Mouse (Mus musculus) heart, postnatal 14 days (tissue): ENCODE results near the gene Rnf150. TPM values are rescaled to one million over a fixed set of nuclear protein-coding genes. Genes with fewer than 3 reads are reported as not detected.
"Not testable (repeated sequence)": the region's sequence is repeated elsewhere in the genome, so short reads cannot be mapped to it uniquely, and the experiment has no call there.

Experiments used
- DNase-seq, 2 experiments: peaks; one replicate each; pipeline ENCODE4 v3.0.0; 2021 to 2022
- intact Hi-C: fragments of 180-260 bp; cut with DNase I; formaldehyde crosslinking; loops from one replicate; pipeline ENCODE4 v1.15.1; 2025
- total RNA-seq, 2 experiments: library from RNA; stranded (reverse); gene quantifications; 2 replicates each; pipeline ENCODE4 v1.2.3; 2021

Rnf150 gene
- total RNA-seq, 2 experiments from 2014 or later = 10.6 to 12.9 TPM

GRCm38 (mm10) chr8:83061257-83061656 lies 198.1 kb downstream of the Rnf150 start:
- intact Hi-C loops = no loop called here
- no peak for DNase-seq

- intact Hi-C loops = no loop called here
- DNase-seq = no peak
These were observed 198.7 kb downstream of the Rnf150 start for GRCm38 (mm10) chr8:83061873-83062272.

GRCm38 (mm10) chr8:83062276-83062675 lies 199.1 kb downstream of the Rnf150 start:
- intact Hi-C loops = no loop called here

GRCm38 (mm10) chr8:83064096-83064495 lies 200.9 kb downstream of the Rnf150 start:
- no peak for DNase-seq
- intact Hi-C loops = no loop called here

More at GRCm38 (mm10) chr8:83062276-83062675, 199.1 kb downstream of the Rnf150 start:
- no peak for DNase-seq

GRCm38 (mm10) chr8:83066076-83066475 lies 202.9 kb downstream of the Rnf150 start:
- DNase-seq = no peak
- intact Hi-C loops = no loop called here

GRCm38 (mm10) chr8:83066846-83067245 lies 203.7 kb downstream of the Rnf150 start:
- DNase-seq = no peak
- intact Hi-C loops = no loop called here

GRCm38 (mm10) chr8:83067906-83068305 lies 204.8 kb downstream of the Rnf150 start:
- DNase-seq = no peak
- intact Hi-C loops = no loop called here

GRCm38 (mm10) chr8:83074248-83074647 lies 211.1 kb downstream of the Rnf150 start:
- intact Hi-C loops = no loop called here
- no peak for DNase-seq

- no peak for DNase-seq
- intact Hi-C loops = no loop called here
These were observed 213.5 kb downstream of the Rnf150 start for GRCm38 (mm10) chr8:83076621-83077020.

GRCm38 (mm10) chr8:83077329-83077728 lies 214.2 kb downstream of the Rnf150 start:
- intact Hi-C loops = no loop called here
- no peak for DNase-seq

GRCm38 (mm10) chr8:83078701-83079533 lies 215.8 kb downstream of the Rnf150 start:
- intact Hi-C loops = no loop called here
- no peak for DNase-seq

GRCm38 (mm10) chr8:83079534-83079844 lies 216.3 kb downstream of the Rnf150 start:
- intact Hi-C loops = no loop called here

GRCm38 (mm10) chr8:83081266-83081665 lies 218.1 kb downstream of the Rnf150 start:
- DNase-seq = no peak
- intact Hi-C loops = no loop called here

More at GRCm38 (mm10) chr8:83079534-83079844, 216.3 kb downstream of the Rnf150 start:
- no peak for DNase-seq

GRCm38 (mm10) chr8:83081806-83082205 lies 218.7 kb downstream of the Rnf150 start:
- DNase-seq, intact Hi-C loops: not testable (repeated sequence)

GRCm38 (mm10) chr8:83082251-83082650 lies 219.1 kb downstream of the Rnf150 start:
- intact Hi-C loops = no loop called here
- DNase-seq = no peak

- intact Hi-C loops = no loop called here
- DNase-seq = no peak
These were observed 220.3 kb downstream of the Rnf150 start for GRCm38 (mm10) chr8:83083452-83083851.

GRCm38 (mm10) chr8:83085581-83085980 lies 222.4 kb downstream of the Rnf150 start:
- intact Hi-C loops = loop anchor here (5.0 kb wide), 1 partner anchor 78 kb away; no protein-coding TSS in a partner anchor
- no peak for DNase-seq

- intact Hi-C loops = loop anchor here (5.0 kb wide), 1 partner anchor 79 kb away; no protein-coding TSS in a partner anchor
- DNase-seq = no peak
These were observed 223.5 kb downstream of the Rnf150 start for GRCm38 (mm10) chr8:83086625-83087024.

GRCm38 (mm10) chr8:83087604-83088003 lies 224.4 kb downstream of the Rnf150 start:
- intact Hi-C loops = loop anchor here (5.0 kb wide), 1 partner anchor 80 kb away; no protein-coding TSS in a partner anchor
- DNase-seq = no peak

GRCm38 (mm10) chr8:83088156-83088555 lies 225.0 kb downstream of the Rnf150 start:
- intact Hi-C loops = loop anchor here (5.0 kb wide), 1 partner anchor 81 kb away; no protein-coding TSS in a partner anchor
- DNase-seq = no peak

GRCm38 (mm10) chr8:83089336-83089986 lies 226.3 kb downstream of the Rnf150 start:
- intact Hi-C loops = loop anchor here (1.0 to 5.0 kb wide), 2 partner anchors 82 to 226 kb away; partner anchors contain the start of gene Rnf150

More at GRCm38 (mm10) chr8:83089336-83089986, 226.3 kb downstream of the Rnf150 start:
- peak; percentile 84 to 92 for DNase-seq
